Mouse (Mus musculus) thymus, postnatal 25 days (tissue): ENCODE data around the gene Prss44.
"Not testable (repeated sequence)": the region's sequence is repeated elsewhere in the genome, so short reads cannot be mapped to it uniquely, and the experiment has no call there.

ENCODE experiments used
- DNase-seq: peaks from one replicate; pipeline ENCODE4 v3.0.0; 2022

The Prss44 gene

GRCm38 (mm10) chr9:110813789-110814188 is at the start of gene Prss44:
Prss44 (plus strand) TSS chr9:110813994.
- DNase-seq, result no peak

GRCm38 (mm10) chr9:110772336-110772735 is 41.5 kb upstream of the Prss44 start:
- DNase-seq, result no peak

- no peak for DNase-seq
Measured at GRCm38 (mm10) chr9:110774403-110775268, 39.2 kb upstream of the Prss44 start.

GRCm38 (mm10) chr9:110775269-110776022 is 38.3 kb upstream of the Prss44 start:
- no peak for DNase-seq

GRCm38 (mm10) chr9:110778100-110778499 is 35.7 kb upstream of the Prss44 start:
- no peak for DNase-seq

- DNase-seq, result no peak
Measured at GRCm38 (mm10) chr9:110778559-110778958, 35.2 kb upstream of the Prss44 start.

- DNase-seq, result peak; percentile 12
Measured at GRCm38 (mm10) chr9:110779242-110779913, 34.4 kb upstream of the Prss44 start.

GRCm38 (mm10) chr9:110781256-110781721 is 32.5 kb upstream of the Prss44 start:
- DNase-seq, result peak; percentile 90

GRCm38 (mm10) chr9:110781731-110782130 is 32.1 kb upstream of the Prss44 start:
- DNase-seq, result no peak

GRCm38 (mm10) chr9:110783611-110784010 is 30.2 kb upstream of the Prss44 start:
- no peak for DNase-seq

GRCm38 (mm10) chr9:110788169-110788568 is 25.6 kb upstream of the Prss44 start:
- no peak for DNase-seq

- no peak for DNase-seq
Measured at GRCm38 (mm10) chr9:110790462-110790861, 23.3 kb upstream of the Prss44 start.

GRCm38 (mm10) chr9:110797013-110797412 is 16.8 kb upstream of the Prss44 start:
- no peak for DNase-seq

- no peak for DNase-seq
Measured at GRCm38 (mm10) chr9:110797866-110798265, 15.9 kb upstream of the Prss44 start, which contains the start of gene Prss42. Prss42 (plus strand) TSS chr9:110798166.

- DNase-seq, result no peak
Measured at GRCm38 (mm10) chr9:110800834-110801479, 12.8 kb upstream of the Prss44 start.

GRCm38 (mm10) chr9:110803294-110803693 is 10.5 kb upstream of the Prss44 start:
- DNase-seq, result no peak

GRCm38 (mm10) chr9:110810051-110810450 is 3.7 kb upstream of the Prss44 start:
- DNase-seq, result no peak

GRCm38 (mm10) chr9:110820546-110820945 is 6.8 kb downstream of the Prss44 start:
- DNase-seq, result not testable (repeated sequence)

- no peak for DNase-seq
Measured at GRCm38 (mm10) chr9:110821436-110821835, 7.6 kb downstream of the Prss44 start.

- no peak for DNase-seq
Measured at GRCm38 (mm10) chr9:110825426-110825825, 11.6 kb downstream of the Prss44 start.

GRCm38 (mm10) chr9:110825832-110826231 is 12.0 kb downstream of the Prss44 start:
- peak; percentile 11 for DNase-seq

- DNase-seq, result no peak
Measured at GRCm38 (mm10) chr9:110826390-110826789, 12.6 kb downstream of the Prss44 start, which contains the start of gene Prss43. Prss43 (plus strand) TSS chr9:110826690.
